Mouse (Mus musculus) megakaryocyte, embryonic 14.5 days (primary cell): Measurements from ENCODE around the gene Prss45.

ENCODE experiments used
- FLI1 ChIP-seq: IDR thresholded peaks from 2 replicates; pipeline ENCODE4 v1.6.1; 2012; ENCODE audit warnings: low read length, inconsistent platforms, mixed read lengths
- GATA1 ChIP-seq: IDR thresholded peaks from 3 replicates; pipeline ENCODE4 v1.6.1; 2012; ENCODE audit warnings: mixed read lengths, low read length, inconsistent platforms, borderline replicate concordance

DNA sequence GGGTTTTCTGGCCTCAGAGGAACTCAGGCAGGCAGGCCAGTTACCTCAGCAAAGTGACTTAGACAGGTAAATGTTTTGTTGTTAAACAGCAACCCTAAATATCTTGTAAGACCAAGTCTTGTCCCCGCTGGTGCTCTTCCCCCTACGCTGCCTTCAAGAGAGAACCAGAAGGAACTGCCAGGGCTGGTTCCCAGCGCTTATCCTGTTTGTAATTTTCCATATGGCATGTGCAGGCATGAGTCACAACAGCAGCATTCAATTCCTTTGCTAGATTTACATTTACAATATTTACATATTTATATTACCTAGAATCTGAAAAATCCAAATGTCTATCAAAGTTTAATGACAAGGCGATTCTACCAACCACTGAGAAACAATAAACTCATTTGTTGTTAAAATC, 24.3 kb upstream of the Prss45 start:
- TF ChIP-seq GATA1 = no peak
- TF ChIP-seq FLI1 = no peak
